Mouse (Mus musculus) mature B cell (primary cell): Measurements from ENCODE around the gene Aldh16a1.
"Not testable (repeated sequence)": the region's sequence is repeated elsewhere in the genome, so short reads cannot be mapped to it uniquely, and the experiment has no call there.

Experiments
- in situ Hi-C: fragments of 300-500 bp; cut with MboI; formaldehyde crosslinking; loops from 2 replicates; pipeline ENCODE4 v1.14.3; 2019

Aldh16a1 gene

DNA sequence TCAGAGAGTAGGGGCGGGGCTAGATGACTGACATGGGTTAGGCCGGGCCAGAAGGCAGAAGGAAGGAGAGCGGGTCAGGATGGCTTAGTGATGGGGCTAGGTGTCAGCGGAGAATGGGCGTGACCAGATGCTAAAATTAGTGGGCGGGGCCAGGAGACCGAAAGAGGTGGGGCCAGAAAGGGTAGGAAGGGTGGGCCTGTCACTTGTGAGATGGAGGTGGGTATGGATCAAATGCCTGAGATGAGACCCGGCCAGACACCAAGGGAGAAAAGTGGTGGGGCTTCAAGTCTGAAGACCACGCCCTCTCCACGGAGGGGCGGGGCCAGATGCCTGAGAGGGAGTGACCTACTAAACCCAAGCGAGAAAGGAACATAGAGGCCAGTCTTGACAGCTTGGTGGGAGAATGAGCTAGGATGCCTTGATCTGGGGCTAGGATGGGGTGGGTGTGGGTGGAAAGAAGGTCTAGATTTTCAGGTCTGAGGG lies 19.8 kb downstream of the Aldh16a1 start:
- in situ Hi-C loops: loop anchor here (5.0 kb wide), 1 partner anchor 47 kb away; no protein-coding TSS in a partner anchor

GRCm38 (mm10) chr7:45133446-45134159 lies 20.8 kb downstream of the Aldh16a1 start:
- in situ Hi-C loops: loop anchor here (5.0 kb wide), 1 partner anchor 46 kb away; no protein-coding TSS in a partner anchor

- in situ Hi-C loops: loop anchor here (5.0 kb wide), 1 partner anchor 45 kb away; no protein-coding TSS in a partner anchor
Measured at GRCm38 (mm10) chr7:45131850-45132249, 22.5 kb downstream of the Aldh16a1 start.

DNA sequence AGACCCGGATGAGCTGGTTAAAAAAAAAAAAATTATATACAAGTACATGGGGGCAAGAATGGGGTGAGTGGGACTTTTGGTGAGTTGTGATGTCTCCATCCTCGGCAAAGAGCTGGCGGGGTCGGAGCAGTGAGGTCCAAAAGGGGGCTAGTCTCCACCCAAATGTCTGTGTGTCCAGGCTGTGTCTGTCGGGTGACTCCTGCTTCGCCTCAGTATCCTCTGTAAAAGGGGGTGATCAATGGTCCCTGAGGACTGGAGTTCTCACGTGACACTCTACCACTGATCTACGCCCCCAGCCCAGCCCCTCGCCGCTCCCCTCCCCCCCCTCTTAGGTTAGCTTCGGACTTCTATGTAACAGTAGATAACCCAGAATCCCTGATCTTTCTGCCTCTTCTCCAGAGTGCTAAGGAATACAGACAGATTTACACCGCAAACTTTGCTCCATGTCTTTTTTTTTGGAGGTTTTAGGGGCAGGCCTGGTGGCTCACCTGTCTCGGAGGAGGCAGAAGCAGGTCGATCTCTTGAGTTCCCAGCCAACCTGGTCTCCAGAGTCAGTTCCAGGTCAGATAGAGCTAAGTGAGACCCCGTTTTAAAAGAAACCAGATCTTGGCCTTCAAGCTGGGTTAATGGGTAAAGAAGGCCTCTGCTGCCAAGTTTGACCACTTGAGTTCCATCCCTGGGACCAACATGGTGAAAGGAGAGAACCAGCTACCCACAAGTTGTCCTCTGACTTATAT lies 24.4 kb downstream of the Aldh16a1 start:
- in situ Hi-C loops: loop anchor here (5.0 kb wide), 1 partner anchor 43 kb away; no protein-coding TSS in a partner anchor

GRCm38 (mm10) chr7:45129318-45129717 lies 25.1 kb downstream of the Aldh16a1 start:
- in situ Hi-C loops: no loop called here

DNA sequence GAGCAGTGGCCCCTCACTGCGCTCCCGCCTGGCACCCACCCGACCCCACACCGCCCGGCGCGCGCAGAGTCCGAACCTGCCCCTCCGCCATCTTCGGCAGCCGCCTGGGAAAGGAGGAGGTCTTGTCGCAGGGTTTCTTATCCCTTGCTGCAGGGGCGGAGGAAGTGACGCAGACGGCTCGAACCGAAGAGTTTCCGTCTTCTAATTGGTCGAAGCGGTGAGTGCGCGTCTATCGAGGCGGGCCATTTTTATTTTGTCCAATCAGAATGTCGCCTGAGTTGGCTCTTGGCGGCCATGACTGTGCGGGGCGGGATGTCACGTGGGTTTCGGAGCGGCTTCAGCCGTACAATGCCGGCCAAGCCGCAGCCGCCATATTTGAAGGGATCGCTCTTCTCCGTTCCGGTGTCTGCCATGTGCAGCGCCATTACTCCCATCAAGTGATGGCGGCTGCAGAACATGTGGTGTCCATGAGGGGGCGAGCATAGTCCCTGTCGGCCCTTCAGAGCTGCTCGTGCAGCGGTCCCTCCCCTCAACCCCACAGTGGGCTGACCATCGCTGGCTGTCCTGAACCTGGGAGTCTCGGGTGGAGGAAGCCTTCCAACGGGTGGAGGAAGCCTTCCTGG lies 25.6 kb downstream of the Aldh16a1 start, which contains the start of gene Rpl13a:
Gene Rpl13a (minus strand): TSS at position 138 of the 623 bp plus-strand sequence.
- in situ Hi-C loops: no loop called here

GRCm38 (mm10) chr7:45127700-45128224 lies 26.6 kb downstream of the Aldh16a1 start:
- in situ Hi-C loops: no loop called here

GRCm38 (mm10) chr7:45126844-45127699 lies 27.3 kb downstream of the Aldh16a1 start:
- in situ Hi-C loops: no loop called here

DNA sequence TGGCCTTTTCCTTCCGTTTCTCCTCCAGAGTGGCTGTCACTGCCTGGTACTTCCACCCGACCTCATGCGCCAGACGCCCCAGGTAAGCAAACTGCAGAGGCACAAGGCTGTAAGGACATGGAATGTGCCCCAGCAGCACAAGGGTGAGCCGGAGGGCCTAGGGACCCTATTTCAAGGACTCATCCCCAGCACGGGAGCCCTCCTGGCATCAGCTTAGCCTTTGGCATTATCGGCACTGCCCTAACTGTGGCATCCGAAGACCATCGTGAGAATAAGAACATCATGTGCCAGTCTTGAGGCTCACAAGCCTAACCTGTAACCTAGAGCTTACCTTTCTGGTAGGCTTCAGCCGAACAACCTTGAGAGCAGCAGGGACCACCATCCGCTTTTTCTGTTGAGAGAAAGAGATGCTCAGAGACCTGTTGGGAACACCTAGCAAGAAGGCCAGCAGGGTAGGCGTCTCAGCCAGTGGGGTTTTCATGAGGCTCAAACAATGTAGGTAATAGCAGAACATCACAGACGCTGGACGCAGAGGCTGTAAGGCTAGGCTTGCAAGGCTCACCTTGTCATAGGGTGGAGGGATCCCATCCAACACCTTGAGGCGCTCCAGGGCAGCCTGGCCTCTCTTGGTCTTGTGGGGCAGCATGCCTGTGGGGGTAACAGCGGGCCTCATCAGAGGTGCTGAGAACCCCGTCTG lies 28.1 kb downstream of the Aldh16a1 start:
- in situ Hi-C loops: no loop called here

DNA sequence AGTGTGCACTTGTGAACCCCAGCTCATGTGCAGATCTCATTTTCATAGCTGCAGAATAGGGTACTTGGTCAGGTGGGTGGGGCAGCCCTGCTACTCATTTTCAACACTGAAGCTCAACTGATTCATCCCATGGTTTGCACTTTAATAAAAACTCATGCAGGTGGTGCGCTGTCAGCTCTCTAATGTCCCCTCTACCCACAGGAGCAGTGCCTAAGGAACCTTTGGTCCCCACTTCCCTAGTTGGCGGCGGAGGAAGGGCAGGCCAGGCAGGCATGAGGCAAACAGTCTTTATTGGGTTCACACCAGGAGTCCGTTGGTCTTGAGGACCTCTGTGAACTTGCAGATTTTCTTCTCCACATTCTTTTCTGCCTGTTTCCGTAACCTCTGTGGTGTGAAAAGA lies 28.7 kb downstream of the Aldh16a1 start:
- in situ Hi-C loops: not testable (repeated sequence)

DNA sequence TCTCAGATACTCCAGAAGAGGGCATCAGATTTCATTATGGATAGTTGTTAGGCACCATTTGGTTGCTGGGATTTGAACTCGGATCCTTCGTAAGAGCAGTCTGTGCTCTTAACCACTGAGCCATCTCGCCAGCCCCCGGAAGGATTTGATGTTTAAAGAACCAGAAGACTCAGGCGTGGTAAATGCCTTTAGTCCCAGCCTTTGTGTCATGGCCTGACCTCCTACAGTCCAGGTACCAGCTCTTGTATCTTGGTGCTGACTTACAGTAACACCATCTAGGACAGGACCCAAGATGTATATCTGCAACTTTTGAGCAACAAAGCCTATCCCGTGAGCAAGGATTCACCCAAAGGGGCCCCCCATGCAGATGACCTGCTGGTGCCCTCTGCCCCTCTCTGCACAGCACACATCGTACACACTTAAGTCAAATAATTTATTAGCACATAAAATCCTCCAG lies 29.2 kb downstream of the Aldh16a1 start:
- in situ Hi-C loops: no loop called here

GRCm38 (mm10) chr7:45124224-45125143 lies 29.9 kb downstream of the Aldh16a1 start, which contains the start of gene Rps11:
TSS of gene Rps11 (minus strand) at chr7:45124439.
- in situ Hi-C loops: no loop called here

DNA sequence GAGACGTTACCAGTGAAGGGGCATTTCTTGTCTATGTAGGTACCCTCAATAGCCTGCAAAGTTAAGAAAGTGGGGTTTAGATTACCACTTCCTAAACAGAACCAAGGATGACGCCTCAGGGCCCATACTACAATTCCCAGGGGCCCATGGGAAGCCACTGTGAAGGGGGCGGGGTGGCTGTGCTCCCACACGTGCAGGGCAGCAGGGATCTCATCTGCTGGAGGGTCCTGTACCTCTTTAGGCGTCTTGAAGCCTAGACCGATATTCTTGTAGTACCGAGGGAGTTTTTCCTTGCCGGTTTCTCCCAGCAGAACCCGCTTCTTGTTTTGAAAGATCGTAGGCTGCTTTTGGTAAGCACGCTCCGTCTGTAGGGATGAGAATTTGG lies 31.2 kb downstream of the Aldh16a1 start:
- in situ Hi-C loops: no loop called here

DNA sequence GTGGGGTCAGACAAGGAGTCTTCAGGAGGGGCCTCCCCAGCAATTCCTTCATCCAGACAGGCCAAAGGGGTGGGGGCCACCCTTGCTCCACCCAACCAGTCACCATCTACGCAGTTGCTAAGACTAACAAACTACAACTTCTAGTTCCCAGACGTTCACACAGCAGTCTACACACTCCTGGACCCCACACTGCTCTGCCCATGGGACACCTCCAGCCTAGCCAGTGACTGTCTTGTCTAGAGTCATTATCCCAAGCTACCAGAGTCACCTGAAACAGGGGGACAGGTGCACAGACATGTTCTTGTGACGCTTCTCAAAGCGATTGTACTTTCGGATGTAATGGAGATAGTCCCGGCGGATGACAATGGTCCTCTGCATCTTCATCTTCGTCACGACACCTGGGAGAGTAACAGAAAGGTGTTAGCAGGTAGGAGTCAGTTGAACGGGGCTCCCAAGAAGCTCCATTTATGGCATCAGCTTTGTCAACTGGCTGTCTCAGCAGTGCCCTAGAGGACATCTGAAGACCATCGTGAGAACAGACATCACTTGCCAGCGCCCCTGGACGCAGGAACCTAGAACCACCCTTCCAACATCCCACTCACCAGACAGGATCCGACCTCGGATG lies 31.7 kb downstream of the Aldh16a1 start:
- in situ Hi-C loops: no loop called here

GRCm38 (mm10) chr7:45121966-45122365 lies 32.4 kb downstream of the Aldh16a1 start:
- in situ Hi-C loops: no loop called here

- in situ Hi-C loops: no loop called here
Measured at GRCm38 (mm10) chr7:45121404-45121803, 33.0 kb downstream of the Aldh16a1 start.

DNA sequence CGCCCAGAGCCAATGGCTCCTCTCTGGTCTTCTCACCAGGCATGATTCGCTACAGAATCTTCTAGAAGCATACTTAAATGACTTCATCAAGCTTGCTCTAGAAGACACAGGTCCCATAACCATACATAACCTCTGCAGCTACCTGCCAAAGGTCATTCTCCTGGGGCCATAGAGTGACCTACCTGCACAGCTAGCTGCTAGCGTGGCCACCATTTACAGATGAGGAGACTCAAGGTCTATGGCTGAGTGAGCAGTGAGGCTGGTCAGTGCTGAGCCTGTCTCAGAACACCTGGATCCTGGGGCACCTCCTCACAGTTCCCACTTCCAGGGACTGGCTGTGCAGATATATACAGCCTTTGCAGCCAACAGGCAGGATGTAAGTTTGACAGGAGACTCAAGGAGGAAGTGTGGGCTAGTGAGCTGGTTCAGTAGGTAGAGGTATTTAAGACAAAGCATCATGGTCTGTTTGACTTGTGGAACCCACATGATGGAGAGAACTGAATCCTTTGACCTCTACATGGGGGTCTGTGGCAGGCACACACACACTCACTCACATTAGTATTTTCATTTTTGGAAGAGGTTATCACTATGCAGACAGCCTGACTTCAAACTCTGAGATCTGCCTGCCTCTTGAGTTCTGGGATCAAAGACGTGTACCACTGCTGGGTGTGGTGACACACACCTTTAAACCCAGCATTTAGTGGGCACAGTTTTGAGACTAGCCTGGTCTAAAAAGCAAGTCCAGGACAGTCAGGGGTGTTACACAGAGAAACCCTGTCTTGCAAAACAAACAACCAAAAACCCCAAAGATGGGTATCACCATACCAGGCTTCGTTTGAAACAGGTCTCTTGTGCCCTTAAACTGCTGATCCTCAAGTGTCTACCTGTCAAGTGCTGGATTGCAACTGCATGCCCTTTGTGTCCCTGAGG lies 34.3 kb downstream of the Aldh16a1 start:
- in situ Hi-C loops: no loop called here

- in situ Hi-C loops: no loop called here
Measured at GRCm38 (mm10) chr7:45118336-45118735, 36.0 kb downstream of the Aldh16a1 start.
